Mouse (Mus musculus) ovary, adult 18-20 months (tissue): Measurements from ENCODE around the gene Bmpr1a.
A peak's percentile ranks its signal among the peaks of the same experiment; 100 is the strongest.
"Not testable (repeated sequence)": the region's sequence is repeated elsewhere in the genome, so short reads cannot be mapped to it uniquely, and the experiment has no call there.

Experiments
- DNase-seq: peaks from one replicate; pipeline ENCODE4 v3.0.0; 2022; ENCODE audit warnings: low spot score, mixed read lengths

Bmpr1a gene

DNA sequence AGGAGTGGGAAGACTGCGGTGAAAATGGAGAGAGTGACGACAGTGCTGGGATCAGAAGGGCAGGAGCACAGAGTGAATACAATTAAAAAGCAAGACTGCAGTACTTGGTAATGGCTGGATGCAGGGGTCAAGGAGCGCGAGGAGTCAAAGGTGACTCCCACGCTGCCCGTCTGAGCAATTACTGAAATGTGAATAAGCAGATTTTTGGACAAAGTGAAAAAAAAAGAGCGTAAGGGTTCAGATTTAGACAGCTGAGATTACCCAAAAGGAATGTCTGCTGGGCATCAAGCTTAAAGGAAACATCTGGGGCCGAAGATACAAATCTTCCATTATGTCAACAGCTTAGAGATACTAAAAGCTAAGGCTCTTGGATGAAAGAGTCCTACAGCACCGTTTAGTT is 53.3 kb downstream of the Bmpr1a start:
- DNase-seq: no peak

DNA sequence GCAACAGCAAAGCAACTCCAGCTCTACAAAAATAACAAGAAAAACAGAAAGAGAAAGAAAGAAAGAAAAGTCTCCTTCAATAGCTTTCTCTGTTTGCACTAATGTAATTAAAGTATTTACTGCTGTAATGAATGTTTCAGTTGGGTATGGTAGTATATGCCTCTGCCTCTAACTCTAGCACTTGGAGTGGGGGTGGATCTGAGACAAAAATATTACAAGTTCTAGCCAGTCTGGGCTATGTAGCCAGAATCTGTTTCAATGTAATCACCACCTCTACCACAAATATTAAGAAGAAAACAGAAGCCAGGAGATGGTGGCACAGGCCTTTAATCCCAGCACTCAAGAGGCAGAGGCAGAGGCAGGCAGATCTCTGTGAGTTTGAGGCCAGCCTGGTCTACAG is 54.7 kb downstream of the Bmpr1a start:
- no peak for DNase-seq

DNA sequence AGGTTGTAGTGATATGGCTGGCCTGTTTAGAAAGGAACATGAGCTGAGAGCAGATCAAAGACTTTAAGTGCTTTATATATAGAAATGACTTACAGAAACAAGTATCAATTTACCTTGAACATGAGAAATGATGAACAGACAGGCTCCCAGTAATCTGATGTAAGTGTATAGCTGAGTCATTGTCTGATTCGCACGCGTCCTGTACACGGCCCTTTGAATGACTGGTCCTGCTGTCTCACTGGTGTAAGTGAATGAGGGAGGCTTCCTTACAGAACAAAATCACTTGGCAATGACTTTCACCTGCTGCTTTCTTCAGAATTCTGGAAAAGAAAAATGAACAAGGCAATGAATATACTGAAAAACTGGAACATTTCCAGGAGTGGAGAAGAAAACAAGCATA is 55.5 kb downstream of the Bmpr1a start:
- no peak for DNase-seq

DNA sequence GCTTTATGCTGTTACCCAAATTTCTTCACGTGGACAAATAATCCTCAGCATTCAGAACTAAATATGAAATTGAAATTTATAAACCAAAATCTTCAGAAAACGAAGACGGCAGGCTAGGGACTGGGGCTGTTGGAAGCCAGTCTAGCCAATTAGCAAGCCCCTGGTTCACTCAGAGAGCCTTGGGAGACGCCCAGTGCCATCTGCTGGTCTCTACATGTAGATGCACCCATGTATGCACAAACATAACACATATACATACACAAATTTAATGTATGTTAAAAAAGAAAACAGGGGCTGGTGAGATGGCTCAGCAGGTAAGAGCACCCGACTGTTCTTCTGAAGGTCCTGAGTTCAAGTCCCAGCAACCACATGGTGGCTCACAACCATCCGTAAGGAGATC is 56.5 kb downstream of the Bmpr1a start:
- no peak for DNase-seq

DNA sequence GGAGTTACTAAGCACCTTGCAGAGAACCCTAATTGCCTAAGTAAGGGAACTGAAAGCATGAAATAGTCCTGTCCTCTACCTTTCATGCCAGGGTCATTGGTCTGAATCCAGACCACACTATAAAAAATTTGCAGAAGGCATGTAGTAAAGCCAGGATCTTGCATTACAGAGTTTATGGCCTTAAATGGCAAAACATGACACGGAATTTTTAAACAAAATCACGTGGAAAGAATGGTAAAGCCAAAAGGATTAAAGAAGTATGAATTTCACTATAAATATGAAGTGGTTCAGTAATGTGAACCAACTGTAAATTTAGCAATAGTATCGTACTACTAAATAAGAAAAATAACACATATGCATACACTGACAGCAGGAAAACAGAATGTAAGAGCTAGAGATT is 57.8 kb downstream of the Bmpr1a start:
- no peak for DNase-seq

DNA sequence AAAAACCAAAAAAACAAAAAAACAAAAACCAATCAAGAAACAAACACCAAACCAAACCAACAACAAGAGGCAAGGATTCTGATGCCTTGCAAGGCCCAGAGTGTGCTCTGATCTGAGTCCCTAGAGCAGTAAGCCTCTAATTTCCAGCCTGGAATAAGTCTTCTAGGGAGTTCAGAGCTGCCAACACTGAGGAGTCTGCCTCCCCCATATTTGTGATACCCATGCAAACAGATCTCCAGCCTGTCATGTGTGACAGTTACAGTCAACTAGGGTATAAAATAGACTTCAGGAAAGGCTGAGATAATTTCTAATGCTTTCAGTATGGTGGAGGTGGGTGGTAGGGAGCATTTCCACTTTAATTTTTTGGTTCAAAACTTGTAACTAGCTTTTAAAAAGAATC is 58.2 kb downstream of the Bmpr1a start:
- DNase-seq: no peak

DNA sequence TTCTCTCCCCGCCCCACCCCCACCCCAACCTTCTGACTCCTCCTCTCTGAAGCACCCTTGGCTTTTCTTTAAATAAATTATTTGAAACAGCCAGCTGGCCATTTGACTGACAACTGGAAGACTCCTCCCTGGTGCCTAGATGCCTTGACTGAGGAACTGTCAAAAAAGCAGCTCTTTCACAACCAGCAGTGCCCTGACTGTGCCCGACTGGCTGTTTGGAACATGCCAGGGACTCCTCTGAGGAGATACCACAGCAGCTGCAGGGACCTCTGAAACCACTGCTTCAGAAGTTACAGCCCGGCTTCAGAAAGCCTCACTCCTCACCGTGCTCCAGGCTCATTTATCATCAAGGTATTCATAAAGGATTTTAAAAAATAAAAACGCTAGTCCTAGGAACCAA is 58.8 kb downstream of the Bmpr1a start:
- no peak for DNase-seq

DNA sequence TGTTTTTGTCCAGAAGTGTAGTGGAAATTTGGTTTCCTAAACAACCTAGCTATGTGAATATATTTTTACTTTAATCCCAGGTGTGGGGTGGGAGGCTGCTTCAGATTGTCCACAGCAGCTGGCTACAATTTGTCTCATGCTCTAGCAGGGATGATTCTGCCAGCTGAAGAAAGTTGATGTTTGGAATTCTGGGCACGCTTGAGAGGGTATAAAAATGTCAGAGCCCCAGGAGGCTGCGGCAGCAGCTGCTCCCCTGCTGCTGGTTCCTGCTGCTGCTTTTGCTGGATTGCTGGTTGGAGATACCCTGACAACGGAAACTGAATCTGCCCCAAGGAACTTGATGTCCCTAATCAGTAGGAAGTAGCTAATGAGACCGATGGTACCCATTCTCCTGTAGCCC is 60.6 kb downstream of the Bmpr1a start:
- no peak for DNase-seq

DNA sequence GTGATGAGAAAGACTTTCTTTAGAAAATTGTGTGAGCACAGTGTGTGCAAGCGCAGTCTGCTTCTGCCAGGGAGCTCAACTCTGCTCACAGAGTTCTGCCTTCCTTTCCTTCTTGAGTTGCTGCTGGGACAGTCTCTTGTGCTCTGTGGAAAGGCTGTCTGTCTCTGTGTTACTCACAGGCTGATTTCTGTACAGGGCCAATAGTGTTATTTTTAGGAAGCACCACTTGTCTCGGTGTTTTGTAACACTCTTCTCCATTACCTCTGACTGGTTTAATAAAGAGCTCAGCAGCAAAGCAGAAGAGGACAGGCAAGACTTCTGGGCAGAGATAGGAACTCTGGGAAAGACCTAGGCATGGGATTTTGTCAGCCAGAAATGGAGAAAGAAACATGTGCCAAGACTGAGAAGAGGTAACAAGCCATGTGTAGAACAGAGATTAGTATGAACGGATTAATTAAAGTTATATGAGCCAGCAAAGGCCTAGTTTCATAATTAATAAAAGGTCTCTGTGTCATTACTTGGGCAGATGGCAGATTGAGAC is 62.5 kb downstream of the Bmpr1a start:
- no peak for DNase-seq

DNA sequence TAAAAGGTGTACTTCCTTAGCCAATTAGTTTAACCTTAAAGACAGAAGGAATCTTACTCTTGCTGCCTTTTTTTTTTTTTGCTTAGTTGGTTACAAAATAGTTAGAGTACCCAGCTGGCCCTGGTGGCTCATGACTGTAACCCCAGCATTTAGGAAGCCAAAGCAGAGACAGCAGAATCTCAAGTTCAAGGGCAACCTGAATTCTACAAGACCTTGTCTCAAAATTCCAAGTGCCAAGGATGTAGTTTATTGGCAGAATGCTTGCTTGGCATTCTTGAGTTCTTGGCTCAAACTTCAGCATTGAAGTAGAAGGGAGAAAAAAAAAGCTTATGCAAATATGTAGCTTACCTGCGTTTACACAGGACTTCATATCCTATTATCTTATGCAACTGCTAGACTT is 74.1 kb downstream of the Bmpr1a start:
- DNase-seq: no peak

DNA sequence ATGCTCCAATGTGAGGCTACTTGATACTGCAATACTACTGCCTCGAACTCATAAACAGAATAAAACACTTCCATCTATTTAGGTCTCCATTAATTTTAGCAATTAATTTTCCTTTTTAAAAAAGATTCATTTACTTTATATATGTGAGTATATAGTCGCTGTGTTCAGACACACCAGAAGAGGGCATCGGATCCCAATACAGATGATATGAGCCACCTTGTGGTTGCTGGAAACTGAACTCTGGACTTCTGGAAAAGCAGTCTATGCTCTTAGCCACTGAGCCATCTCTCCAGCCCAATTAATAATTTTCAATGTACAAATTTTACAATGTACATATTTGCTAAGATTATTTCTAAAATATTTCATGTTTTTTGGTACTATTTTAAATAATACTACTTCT is 74.9 kb downstream of the Bmpr1a start:
- DNase-seq: no peak

DNA sequence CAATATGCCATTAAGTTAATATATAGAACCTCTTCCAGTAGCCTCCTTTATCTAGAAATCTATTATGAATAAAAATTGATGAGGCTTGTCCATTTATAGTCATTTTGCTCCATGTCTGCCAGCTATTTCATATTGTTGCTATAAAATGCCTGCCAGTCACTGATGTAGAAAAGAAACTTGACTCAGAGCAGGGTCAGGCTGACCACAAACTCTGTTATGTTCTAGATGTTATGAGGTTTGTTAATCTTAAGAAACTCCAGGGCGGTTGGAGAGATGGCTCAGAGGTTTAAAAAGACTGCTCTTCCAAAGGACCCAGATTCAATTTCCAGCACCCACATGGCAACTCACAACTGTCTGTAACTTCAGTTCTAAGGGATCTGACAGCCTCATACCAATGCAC is 82.1 kb downstream of the Bmpr1a start:
- DNase-seq: no peak

DNA sequence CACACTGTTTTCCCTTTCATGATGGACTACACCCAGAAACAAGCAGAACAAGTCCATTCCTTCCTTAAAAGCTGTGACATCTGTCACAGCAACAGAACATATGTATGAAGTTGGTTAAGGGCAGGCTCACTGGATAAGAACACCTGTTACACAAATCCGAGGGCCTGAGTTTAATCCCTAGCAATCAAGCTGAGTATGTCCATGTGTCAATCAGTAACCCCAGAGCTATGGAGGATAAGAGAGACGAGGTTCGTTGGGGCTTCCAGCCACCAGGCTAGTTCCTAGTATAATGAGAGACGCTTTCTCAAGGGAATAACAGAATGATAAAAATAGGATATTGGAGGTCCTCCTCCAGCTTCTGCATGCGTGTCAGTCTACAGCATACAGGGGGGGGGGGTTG is 85.6 kb downstream of the Bmpr1a start:
- DNase-seq: no peak

DNA sequence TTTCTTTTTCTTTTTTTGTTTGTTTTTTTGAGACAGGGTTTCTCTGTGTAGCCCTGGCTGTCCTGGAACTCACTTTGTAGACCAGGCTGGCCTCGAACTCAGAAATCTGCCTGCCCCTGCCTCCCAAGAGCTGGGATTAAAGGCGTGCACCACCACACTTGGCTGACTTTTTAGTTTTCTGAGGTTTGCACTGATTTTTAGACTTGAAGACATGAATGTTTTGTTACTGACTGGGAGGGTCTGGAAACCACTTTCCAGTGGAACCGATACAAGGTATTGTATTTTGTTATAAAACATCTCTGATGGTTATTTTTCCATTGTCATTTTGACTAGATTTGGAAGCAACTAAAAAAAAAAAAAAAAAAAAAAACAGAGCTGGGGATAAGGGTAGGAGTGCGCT is 86.2 kb downstream of the Bmpr1a start:
- DNase-seq: not testable (repeated sequence)

DNA sequence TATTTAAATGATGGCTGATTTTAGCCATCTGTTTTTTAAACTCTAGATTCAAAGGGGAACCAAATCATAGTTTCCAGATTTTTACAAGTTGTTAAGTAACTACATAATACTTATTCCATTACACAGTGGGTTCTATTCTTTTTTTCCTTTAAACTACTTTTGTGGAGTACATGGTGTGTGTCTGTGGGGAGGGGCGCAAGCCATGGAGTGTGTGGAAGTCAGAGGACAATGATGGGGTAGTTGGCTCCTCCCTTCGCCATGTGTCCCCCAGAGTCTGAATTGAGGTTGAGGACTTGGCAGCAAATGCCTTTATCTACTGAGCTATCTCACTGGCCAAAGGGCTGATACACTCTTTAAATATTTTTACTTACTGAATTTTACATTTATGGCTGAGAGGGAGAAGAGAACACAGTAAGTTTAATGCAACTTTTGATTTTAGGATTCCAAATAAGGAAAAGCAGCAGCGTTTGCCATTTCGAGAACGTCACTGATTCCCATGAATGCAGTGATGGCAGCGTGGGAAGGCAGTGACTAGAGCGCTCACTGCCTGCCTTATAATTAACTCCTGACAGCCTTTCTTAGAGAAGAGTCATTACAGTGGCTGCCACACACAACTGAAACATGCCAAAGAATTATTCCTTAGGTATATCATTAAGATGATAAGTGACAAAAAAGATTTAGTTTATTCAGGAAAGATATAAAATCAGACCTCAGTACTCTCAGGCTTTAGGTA is 90.8 kb downstream of the Bmpr1a start:
- no peak for DNase-seq

DNA sequence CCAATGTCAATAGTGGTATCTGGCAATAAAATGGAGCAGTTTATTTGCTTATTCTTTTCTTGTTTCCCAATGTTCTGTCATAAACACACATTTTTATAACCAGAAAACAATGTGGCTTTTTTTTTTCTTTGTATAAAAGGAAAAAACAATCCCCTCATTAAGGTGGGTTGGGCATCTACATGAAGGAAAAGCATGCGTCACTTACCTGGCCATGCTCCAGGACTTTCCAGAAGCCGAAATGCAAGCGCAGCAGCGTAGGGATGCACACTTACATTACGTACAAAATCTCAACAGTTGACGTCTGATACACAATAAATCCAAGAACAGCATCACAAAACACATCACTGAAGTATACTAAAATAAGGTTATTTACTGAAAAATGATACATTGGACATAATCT is 92.4 kb downstream of the Bmpr1a start:
- no peak for DNase-seq

DNA sequence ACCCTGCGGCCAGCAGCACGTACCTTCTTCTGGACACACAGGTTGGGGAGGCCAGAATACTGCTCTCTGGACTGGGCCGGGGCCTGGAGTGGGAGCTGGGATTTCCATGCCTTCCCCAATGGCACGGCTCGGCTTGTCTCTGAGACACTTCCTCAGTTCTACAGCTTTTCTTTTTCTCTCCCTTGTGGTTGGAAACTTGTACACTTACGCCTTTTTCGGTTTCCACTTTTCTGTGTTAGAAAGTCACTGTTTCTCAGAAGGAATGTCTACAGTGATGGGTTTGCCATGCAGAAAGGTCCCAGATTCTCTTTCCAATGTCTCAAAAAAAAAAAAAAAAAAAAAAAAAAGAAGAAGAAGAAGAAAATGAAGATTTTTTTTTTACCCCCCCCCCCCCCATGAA is 99.7 kb downstream of the Bmpr1a start:
- no peak for DNase-seq

DNA sequence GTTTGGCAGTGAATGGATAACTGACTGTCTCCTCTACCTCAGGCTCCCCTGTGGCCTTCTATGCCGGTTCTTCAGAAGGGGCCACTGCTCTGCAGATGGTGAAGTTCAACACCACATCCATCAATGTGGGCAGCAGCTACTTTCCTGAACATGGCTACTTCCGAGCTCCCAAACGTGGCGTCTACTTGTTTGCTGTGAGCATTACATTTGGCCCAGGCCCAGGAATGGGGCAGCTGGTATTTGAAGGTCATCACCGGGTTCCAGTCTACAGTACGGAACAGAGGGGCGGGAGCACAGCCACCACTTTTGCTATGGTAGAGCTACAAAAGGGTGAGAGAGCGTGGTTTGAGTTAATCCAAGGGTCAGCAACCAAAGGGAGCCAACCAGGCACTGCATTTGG is 100.3 kb downstream of the Bmpr1a start:
- DNase-seq: peak; percentile 21

DNA sequence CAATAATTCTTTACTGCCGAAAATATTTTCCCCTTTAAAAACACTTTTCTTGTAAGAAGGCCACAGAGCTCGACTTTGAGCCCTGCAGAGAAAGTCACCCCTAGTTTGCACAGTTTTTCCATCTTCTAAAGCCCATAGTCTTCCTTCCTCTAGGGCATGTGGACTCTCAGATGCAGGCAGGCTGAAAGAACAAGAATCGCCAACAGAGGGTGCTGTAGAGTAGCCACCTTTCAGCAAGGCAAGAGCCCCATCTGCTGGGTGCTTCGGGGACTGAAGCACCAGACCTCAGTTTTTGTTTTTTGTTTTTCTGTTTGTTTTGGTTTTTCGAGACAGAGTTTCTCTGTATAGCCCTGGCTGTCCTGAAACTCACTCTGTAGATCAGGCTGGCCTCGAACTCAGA is 102.0 kb downstream of the Bmpr1a start:
- DNase-seq: peak; percentile 23

DNA sequence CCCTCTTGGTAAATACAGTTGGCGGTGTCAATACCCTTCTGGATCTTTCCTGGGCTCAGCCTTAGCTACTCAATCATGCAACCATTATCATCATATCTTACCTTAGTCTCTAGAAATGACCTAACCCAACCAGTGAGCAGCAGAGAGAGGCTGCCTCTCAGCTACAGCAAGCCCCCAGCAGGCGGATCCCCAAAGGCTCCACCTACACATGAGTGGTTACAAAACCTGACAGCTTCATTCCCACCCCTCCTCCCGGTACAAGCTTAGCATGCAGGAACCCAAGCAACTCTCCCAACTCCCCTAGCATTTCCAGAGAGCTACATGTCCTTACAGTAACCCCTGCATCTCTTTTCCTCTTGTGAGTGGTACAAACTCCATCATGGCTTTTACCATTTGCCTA is 103.1 kb downstream of the Bmpr1a start:
- DNase-seq: no peak

DNA sequence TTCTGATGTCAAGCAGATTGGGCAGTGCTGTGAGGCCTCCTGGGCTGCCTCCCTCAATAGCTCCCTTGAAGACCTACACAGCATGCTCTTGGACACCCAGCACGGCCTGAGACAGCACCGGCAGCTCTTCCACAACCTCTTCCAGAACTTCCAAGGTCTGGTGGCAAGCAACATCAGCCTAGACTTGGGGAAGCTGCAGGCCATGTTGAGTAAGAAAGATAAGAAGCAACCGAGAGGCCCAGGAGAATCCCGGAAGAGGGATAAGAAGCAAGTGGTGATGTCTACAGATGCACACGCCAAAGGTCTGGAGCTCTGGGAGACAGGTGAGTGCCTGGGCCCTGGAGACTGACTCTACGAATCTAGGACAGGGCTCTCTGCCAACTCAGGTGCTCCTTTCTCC is 103.8 kb downstream of the Bmpr1a start:
- no peak for DNase-seq

DNA sequence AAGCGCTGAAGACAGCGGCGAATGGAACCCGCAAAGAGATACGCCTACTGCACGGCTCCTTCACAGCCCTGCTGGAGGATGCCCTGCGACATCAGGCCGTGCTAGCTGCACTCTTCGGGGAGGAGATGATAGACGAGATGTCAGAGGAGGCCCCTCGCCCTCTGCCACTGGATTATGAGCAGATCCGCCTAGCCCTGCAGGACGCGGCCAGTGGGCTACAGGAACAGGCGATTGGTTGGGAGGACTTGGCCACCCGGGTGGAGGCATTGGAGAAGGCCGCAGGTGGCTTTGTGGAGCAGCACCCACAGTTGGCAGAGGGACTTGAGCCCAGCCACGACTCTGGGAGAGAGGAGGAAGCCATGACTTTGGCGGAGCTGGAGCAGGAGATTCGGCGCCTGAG is 104.2 kb downstream of the Bmpr1a start:
- DNase-seq: no peak

DNA sequence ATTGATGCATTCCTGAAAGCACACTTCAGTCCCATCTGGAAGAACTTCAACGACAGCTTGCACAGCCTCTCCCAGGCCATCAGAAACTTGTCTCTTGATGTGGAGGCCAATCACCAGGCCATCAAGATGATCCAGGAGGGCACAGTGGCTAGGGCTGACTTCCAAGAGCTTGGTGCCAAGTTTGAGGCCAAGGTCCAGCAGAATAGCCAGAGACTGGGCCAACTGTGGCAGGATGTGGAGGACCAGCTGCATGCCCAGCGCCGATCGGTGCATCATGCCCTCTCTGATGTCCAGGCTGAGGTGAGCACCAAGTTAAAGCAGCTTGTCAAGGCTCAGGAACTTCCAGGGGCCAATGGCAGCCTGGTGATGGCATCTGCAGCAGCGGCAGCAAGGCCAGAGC is 105.3 kb downstream of the Bmpr1a start:
- no peak for DNase-seq

DNA sequence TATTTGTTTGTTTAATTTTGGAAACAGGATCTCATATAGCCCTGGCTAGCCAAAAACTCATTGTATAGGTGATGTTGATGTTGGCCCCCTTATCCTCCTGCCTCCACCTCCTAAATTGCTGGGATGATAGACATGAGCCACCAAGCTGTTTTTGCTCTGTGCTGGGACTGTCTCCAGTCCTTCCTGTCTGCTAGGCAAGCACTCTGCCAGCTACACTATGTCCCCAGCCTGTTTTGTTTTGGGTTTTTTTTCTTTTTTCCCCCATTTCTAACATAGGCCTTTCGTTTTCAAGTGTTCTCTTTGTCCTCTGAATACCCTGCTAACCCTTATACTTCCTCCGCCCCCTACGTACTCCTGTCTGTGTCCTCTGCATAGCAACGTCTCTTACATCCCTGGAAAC is 109.8 kb downstream of the Bmpr1a start:
- no peak for DNase-seq
